Mouse (Mus musculus): ENCODE measurements around the gene Zfp217.

DNA sequence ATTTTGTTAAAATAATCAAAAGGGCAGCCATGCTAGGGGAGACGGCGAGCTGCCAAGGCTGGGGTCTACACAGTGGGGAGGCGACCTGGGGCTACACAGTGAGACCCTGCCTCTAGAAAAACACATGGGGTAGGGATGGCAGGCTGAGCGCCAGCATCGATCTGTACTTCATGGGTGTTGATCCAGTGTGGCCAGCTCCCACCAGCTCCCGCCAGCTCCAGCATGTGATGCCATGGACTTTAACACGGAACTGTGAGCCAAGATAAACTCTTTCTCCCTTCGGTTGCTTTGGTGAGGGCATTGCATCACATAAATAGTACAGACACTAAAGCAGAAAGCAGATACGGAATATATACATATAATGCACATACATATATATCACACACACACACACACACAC is 53.0 kb downstream of the Zfp217 start:
- TF ChIP-seq CTCF (IDR thresholded peaks at IDR 0.05; ENCODE audit: low read depth), result no peak
- no peak for TF ChIP-seq EP300 (IDR thresholded peaks at IDR 0.05; ENCODE audit: low read depth)
